Mouse (Mus musculus) left cerebral cortex, adult 2 months (tissue): ENCODE data around the gene Cd160. TPM values are rescaled to one million over a fixed set of nuclear protein-coding genes. Genes with fewer than 3 reads are reported as not detected.

Source experiments
- DNase-seq, 2 experiments: peaks; one replicate each; pipeline ENCODE4 v3.0.0; 2021 to 2022; ENCODE audit warnings: low spot score in 2 of 2, mixed read lengths in 1 of 2; ENCODE audit errors: extremely low spot score in 1 of 2
- H3K27ac ChIP-seq: fragments of 200-600 bp; 2 replicates; pipeline ENCODE4 v1.8.1; 2022
- H3K4me3 ChIP-seq: fragments of 200-600 bp; 2 replicates; pipeline ENCODE4 v1.8.1; 2022
- CTCF ChIP-seq: fragments of 200-600 bp; IDR thresholded peaks from 2 replicates; pipeline ENCODE4 v1.8.1; 2022; ENCODE audit warnings: antibody characterized with exemption, mild to moderate bottlenecking, moderate library complexity
- intact Hi-C: fragments of 180-260 bp; cut with DNase I; formaldehyde crosslinking; loops from one replicate; pipeline ENCODE4 v1.15.1; 2025
- total RNA-seq, 2 experiments: library from RNA; stranded (reverse); gene quantifications; 2 replicates each; pipeline ENCODE4 v1.2.3; 2021

Cd160 gene
- total RNA-seq, 2 experiments from 2014 or later, result not detected

- TF ChIP-seq CTCF, result no peak
- intact Hi-C loops, result no loop called here
- DNase-seq, result no peak
- H3K27ac ChIP-seq, result no peak overlapping the region
- no peak overlapping the region for H3K4me3 ChIP-seq
Observed at GRCm38 (mm10) chr3:96849168-96849727, 20.1 kb upstream of the Cd160 start.

GRCm38 (mm10) chr3:96848470-96848869 lies 19.3 kb upstream of the Cd160 start:
- intact Hi-C loops, result no loop called here
- Histone ChIP-seq H3K4me3 (no peak overlapping the region), H3K27ac (no peak overlapping the region)
- no peak for DNase-seq
- no peak for TF ChIP-seq CTCF

GRCm38 (mm10) chr3:96847661-96848060 lies 18.5 kb upstream of the Cd160 start:
- intact Hi-C loops, result no loop called here
- H3K27ac ChIP-seq, result no peak overlapping the region
- no peak for DNase-seq
- TF ChIP-seq CTCF, result no peak
- H3K4me3 ChIP-seq, result no peak overlapping the region

GRCm38 (mm10) chr3:96846985-96847384 lies 17.8 kb upstream of the Cd160 start:
- intact Hi-C loops, result no loop called here
- no peak for TF ChIP-seq CTCF
- Histone ChIP-seq H3K4me3 (no peak overlapping the region), H3K27ac (no peak overlapping the region)
- DNase-seq, result no peak

- Histone ChIP-seq H3K27ac (no peak overlapping the region), H3K4me3 (no peak overlapping the region)
- DNase-seq, result no peak
- intact Hi-C loops, result no loop called here
- no peak for TF ChIP-seq CTCF
Observed at GRCm38 (mm10) chr3:96845806-96846205, 16.7 kb upstream of the Cd160 start.

- DNase-seq, result no peak
- no peak for TF ChIP-seq CTCF
- H3K4me3 ChIP-seq, result no peak overlapping the region
- intact Hi-C loops, result no loop called here
- H3K27ac ChIP-seq, result no peak overlapping the region
Observed at GRCm38 (mm10) chr3:96845191-96845590, 16.0 kb upstream of the Cd160 start.

- Histone ChIP-seq H3K4me3 (no peak overlapping the region), H3K27ac (no peak overlapping the region)
- intact Hi-C loops, result no loop called here
- no peak for DNase-seq
- TF ChIP-seq CTCF, result no peak
Observed at GRCm38 (mm10) chr3:96838996-96839645, 10.0 kb upstream of the Cd160 start.

GRCm38 (mm10) chr3:96836414-96836813 lies 7.3 kb upstream of the Cd160 start:
- no peak for TF ChIP-seq CTCF
- H3K27ac ChIP-seq, result no peak overlapping the region
- no peak for DNase-seq
- no peak overlapping the region for H3K4me3 ChIP-seq
- intact Hi-C loops, result no loop called here

GRCm38 (mm10) chr3:96834587-96835348 lies 5.6 kb upstream of the Cd160 start:
- no peak for TF ChIP-seq CTCF
- H3K4me3 ChIP-seq, result no peak overlapping the region
- intact Hi-C loops, result no loop called here
- no peak overlapping the region for H3K27ac ChIP-seq
- DNase-seq, result no peak

GRCm38 (mm10) chr3:96832930-96833329 lies 3.8 kb upstream of the Cd160 start:
- Histone ChIP-seq H3K4me3 (no peak overlapping the region), H3K27ac (no peak overlapping the region)
- TF ChIP-seq CTCF, result no peak
- intact Hi-C loops, result no loop called here
- no peak for DNase-seq

- no peak for TF ChIP-seq CTCF
- DNase-seq, result no peak
- Histone ChIP-seq H3K27ac (no peak overlapping the region), H3K4me3 (no peak overlapping the region)
- intact Hi-C loops, result no loop called here
Observed at GRCm38 (mm10) chr3:96829856-96830255, 705 bp upstream of the Cd160 start.

- no peak for TF ChIP-seq CTCF
- DNase-seq, result no peak
- no peak overlapping the region for H3K4me3 ChIP-seq
- intact Hi-C loops, result no loop called here
- no peak overlapping the region for H3K27ac ChIP-seq
Observed at GRCm38 (mm10) chr3:96828308-96828864, 765 bp downstream of the Cd160 start.
